Mouse (Mus musculus) forebrain, embryonic 16.5 days (tissue): ENCODE data around the gene Mgea5. TPM values are rescaled to one million over a fixed set of nuclear protein-coding genes. Genes with fewer than 3 reads are reported as not detected.

Source experiments
- ATAC-seq: fragments of 200-750 bp; cut with Nextera tagmentation; 2 replicates; pipeline ENCODE4 v1.8.0; 2017; ENCODE audit warnings: mild to moderate bottlenecking, moderate library complexity
- H3K27ac ChIP-seq: fragments of 300-500 bp; sonication (generic); 2 replicates; pipeline ENCODE4 v1.5.1; 2014; ENCODE audit warnings: low read length, control low read depth
- H3K27me3 ChIP-seq: fragments of 300-500 bp; sonication (generic); replicated peaks from 2 replicates; pipeline ENCODE4 v1.6.1; 2014; ENCODE audit warnings: low read length; ENCODE audit not compliant: control insufficient read depth, insufficient read depth
- H3K36me3 ChIP-seq: fragments of 300-500 bp; sonication (generic); 2 replicates; pipeline ENCODE4 v1.6.1; 2014; ENCODE audit not compliant: control insufficient read depth, insufficient read depth
- H3K4me1 ChIP-seq: fragments of 300-500 bp; sonication (generic); replicated peaks from 2 replicates; pipeline ENCODE4 v1.6.1; 2014; ENCODE audit warnings: low read length; ENCODE audit not compliant: control insufficient read depth, insufficient read depth
- H3K4me2 ChIP-seq: fragments of 300-500 bp; sonication (generic); 2 replicates; pipeline ENCODE4 v1.6.1; 2014; ENCODE audit warnings: mild to moderate bottlenecking, low read length, control low read depth
- H3K4me3 ChIP-seq: fragments of 300-500 bp; sonication (generic); replicated peaks from 2 replicates; pipeline ENCODE4 v1.5.1; 2014; ENCODE audit warnings: mild to moderate bottlenecking, low read length, control low read depth
- H3K9ac ChIP-seq: fragments of 300-500 bp; sonication (generic); replicated peaks from 2 replicates; pipeline ENCODE4 v1.6.1; 2014; ENCODE audit warnings: low read depth, low read length, control low read depth
- H3K9me3 ChIP-seq: fragments of 300-500 bp; sonication (generic); 2 replicates; pipeline ENCODE4 v1.6.1; 2016; ENCODE audit warnings: low read length; ENCODE audit not compliant: control insufficient read depth
- WGBS: fragments of 180-500 bp; shearing (Covaris S2); extraction: QIAGEN DNeasy Blood & Tissue Kit; methylation state at CpG from one replicate; pipeline ENCODE4 v1.1.7; 2014; 5-methylcytosine and 5-hydroxymethylcytosine counted together
- polyA plus RNA-seq: library from polyadenylated mRNA; unstranded; fragments of >200 nt; fragmentation: Nextera tagmentation; extraction: Ambion mirVana; gene quantifications from 2 replicates; pipeline ENCODE4 v1.2.1, GENCODE M21; 2015

The Mgea5 gene
- polyA plus RNA-seq, 1 experiment from 2014 or later, result 90.5 TPM

DNA sequence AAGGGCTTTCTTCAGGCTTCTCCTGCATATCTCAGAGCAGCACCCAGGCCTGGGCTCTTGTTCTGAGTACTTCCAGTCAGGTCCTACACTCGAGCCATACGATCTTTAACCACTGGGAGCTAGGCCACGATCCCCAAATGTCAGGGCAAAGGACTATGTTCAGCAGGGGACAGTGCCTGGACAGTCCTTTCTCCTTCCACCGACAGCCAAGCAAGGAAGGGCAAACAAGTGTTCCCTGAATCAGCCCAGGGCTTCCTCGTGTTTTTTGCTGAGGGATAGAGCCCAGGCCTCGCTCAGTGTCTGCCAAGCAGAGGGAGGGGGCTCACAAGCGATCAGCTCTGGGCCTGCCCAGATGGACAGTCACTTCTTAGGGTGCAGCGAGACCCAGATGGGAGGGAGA lies 53.6 kb downstream of the Mgea5 start:
- 68% methylated on average over 8 of the region's 8 CpGs for WGBS

DNA sequence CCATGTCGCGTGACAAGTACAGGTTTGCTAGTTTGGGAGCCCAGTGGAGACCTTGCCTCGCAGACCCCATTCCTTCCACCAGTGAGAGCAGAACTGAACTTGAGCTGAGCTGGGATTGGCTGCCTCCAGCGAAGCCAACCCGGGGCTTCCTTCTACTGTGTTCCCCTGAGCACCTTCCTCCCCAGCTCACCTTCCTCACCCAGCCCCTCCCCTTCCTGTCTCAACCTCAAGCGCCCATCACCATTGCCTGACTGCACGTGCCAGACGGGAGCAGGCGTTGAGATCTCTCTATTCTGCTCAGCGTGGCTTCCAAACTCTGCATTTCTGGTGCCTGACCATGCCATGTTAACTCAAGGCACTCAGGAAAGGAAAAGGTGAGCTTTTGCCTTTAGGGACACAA lies 56.4 kb downstream of the Mgea5 start:
- Histone ChIP-seq H3K9me3 (no peaks in the 10 kb centered on the region), H3K27me3 (no peaks in the 10 kb centered on the region), H3K4me2 (no peak overlapping the region), H3K4me3 (no peak overlapping the region), H3K27ac (no peak overlapping the region), H3K9ac (no peak overlapping the region), H3K4me1 (no peaks in the 10 kb centered on the region), H3K36me3 (no peaks in the 10 kb centered on the region)
- WGBS, result 75% methylated on average over 10 of the region's 10 CpGs
- no peak for ATAC-seq

More for the DNA sequence above, 53.6 kb downstream of the Mgea5 start:
- no peak overlapping the region for H3K4me3 ChIP-seq
- H3K36me3 ChIP-seq, result no peaks in the 10 kb centered on the region
- H3K4me1 ChIP-seq, result no peaks in the 10 kb centered on the region
- H3K4me2 ChIP-seq, result no peak overlapping the region
- no peaks in the 10 kb centered on the region for H3K9me3 ChIP-seq
- H3K9ac ChIP-seq, result no peak overlapping the region
- no peak overlapping the region for H3K27ac ChIP-seq
- ATAC-seq, result no peak
- H3K27me3 ChIP-seq, result peaks cover 19% of the 10 kb centered on the region

DNA sequence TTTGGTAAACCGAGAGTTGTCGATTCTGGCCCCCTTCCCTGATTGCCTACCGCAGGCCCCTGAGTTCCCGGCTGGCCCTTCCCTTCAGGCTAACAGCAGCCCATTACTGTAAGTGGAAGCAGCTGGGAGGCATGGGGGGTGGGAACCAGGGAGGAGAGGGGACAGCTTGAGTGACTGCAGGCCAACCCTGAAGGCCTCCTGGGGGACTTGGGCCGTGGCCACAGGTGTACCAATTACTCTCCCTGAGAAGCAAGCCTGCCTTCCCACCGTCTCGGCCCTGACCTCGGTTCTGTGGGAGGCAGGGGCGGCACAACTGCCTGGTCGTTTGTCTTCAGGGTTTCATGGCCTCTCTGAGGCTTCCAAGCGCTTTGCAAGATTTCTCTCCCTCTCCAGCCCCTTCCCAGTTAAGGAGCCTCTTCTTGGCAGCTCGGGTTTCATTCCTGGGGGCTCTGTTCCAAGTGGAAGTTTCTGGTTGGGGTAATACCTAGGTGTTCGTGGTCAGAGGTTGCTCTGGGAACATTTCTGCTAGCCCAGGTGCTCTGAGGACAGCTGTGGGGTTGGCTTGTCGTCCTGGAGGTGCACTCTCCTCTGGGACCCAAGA lies 57.9 kb downstream of the Mgea5 start:
- WGBS, result 57% methylated on average over 14 of the region's 14 CpGs
- no peak for ATAC-seq
- H3K4me1 ChIP-seq, result no peaks in the 10 kb centered on the region
- H3K27ac ChIP-seq, result no peak overlapping the region
- no peaks in the 10 kb centered on the region for H3K9me3 ChIP-seq
- H3K4me2 ChIP-seq, result no peak overlapping the region
- H3K36me3 ChIP-seq, result no peaks in the 10 kb centered on the region
- no peak overlapping the region for H3K9ac ChIP-seq
- no peak overlapping the region for H3K4me3 ChIP-seq
- no peaks in the 10 kb centered on the region for H3K27me3 ChIP-seq

DNA sequence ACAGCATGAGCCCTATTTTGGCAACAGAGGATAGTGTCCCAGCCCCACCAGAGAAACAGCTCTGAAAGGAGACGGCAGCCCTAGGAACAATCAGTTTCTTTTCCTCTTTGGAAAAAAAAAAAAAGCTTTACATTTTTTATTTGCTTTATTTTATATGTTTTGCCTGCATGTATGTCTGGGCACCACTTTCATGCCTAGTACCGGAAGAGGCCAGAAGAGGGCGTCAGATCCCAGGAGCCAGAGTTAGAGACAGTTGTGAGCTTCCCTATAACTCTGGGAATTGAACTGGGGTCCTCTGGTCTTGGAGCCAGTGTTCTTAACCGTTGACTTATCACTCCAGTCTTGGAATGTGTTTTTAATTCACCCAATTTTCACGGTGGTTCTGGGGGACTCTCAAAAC lies 61.4 kb downstream of the Mgea5 start:
- Histone ChIP-seq H3K4me3 (no peak overlapping the region), H3K27me3 (no peaks in the 10 kb centered on the region), H3K27ac (no peak overlapping the region), H3K9ac (no peak overlapping the region), H3K4me2 (no peak overlapping the region), H3K4me1 (peaks cover 10% of the 10 kb centered on the region), H3K9me3 (no peaks in the 10 kb centered on the region), H3K36me3 (no peaks in the 10 kb centered on the region)
- WGBS, result 72% methylated on average over 5 of the region's 5 CpGs
- no peak for ATAC-seq

DNA sequence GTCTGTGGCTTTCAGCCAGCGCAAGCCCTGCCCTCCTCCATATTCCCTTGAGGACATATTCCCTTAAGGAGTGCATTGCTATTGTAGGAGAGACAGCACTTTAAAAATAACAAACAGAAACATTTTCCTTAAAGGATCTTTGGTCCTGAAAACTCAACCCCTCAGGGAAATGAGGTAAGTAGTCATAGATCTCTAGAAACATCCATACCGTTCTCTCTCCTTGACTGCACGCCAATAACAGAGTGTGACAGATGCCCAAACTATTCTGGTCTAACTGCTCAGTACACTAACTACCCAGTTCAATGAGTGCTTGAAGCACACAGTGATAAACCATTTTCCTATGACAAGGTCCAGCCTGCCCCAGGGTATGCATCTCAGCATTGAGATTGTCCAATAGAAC lies 65.4 kb downstream of the Mgea5 start:
- ATAC-seq, result peak; percentile 24; the same call in 1 of the 2 replicates
- Histone ChIP-seq H3K9ac (peak overlapping the region; percentile 54), H3K27ac (no peak overlapping the region; the same call in 1 of the 2 replicates), H3K4me2 (peak overlapping the region; percentile 53), H3K27me3 (no peaks in the 10 kb centered on the region), H3K4me3 (no peak overlapping the region; the same call in 1 of the 2 replicates), H3K36me3 (no peaks in the 10 kb centered on the region), H3K9me3 (no peaks in the 10 kb centered on the region), H3K4me1 (peaks cover 15% of the 10 kb centered on the region)
- 64% methylated on average over 3 of the region's 3 CpGs for WGBS

DNA sequence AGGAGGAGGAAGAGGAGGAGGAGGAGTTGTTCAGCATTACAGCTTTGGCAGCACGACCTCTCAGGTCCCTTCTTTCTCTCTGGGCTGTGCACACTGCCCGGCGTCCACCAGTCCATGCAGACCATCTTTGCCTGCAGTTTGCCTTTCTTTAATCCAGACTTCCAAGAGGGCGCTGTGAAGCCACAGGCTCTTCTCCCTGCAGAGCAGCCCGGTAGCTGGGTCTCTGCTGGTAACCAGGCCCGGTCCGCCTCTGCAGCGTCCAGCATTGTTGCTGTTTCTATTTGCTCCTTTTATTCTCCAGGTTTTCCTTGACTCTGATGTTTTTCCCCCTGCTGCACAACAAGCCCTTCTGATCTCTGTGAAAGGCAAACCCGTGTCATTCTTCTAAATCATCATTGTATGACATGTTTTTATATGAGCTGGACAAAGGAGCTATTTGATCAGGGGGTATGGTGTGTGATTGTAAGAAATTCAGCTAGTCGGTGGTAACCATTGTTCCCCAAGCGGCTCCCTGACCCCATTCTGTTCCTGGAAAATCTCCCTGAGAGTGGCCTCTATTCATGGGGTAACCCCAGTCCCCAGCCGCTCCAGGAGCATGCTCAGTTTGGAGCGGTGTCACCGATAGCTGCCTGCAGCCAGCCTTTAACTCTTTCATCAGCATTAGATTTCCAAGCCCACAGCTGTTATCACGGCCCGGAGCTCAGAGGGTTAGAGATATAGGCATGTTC lies 66.0 kb downstream of the Mgea5 start:
- Histone ChIP-seq H3K36me3 (no peaks in the 10 kb centered on the region), H3K9ac (peak overlapping the region; percentile 54), H3K4me3 (peak overlapping the region; percentile 39), H3K4me2 (peak overlapping the region; percentile 53), H3K27me3 (no peaks in the 10 kb centered on the region), H3K27ac (peak overlapping the region; percentile 72), H3K4me1 (peaks cover 15% of the 10 kb centered on the region), H3K9me3 (no peaks in the 10 kb centered on the region)
- WGBS, result 1% methylated on average over 16 of the region's 16 CpGs
- peak; percentile 92 for ATAC-seq

DNA sequence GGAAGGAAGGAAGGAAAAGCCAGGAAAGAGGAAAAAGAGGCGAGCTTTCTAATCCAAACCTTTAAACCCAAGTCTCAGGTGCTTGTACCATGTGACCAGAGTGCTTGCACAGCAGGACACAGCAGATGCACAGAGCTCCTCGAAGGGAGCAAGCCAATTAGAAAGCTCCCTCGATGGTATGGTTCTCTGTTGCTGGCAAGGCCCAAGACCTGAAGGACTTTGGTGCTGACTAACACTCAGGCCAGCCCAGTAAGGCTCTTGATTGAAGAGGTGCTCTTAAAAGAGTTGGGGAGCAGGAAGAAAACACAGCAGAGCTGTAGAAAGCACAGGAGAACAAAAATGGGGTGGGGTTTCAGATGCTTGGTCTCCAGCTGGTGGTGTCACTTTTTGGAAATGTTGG lies 74.9 kb downstream of the Mgea5 start:
- no peaks in the 10 kb centered on the region for H3K9me3 ChIP-seq
- no peaks in the 10 kb centered on the region for H3K4me1 ChIP-seq
- no peak overlapping the region for H3K4me3 ChIP-seq
- H3K27me3 ChIP-seq, result no peaks in the 10 kb centered on the region
- H3K27ac ChIP-seq, result no peak overlapping the region
- H3K4me2 ChIP-seq, result no peak overlapping the region
- 64% methylated on average over 3 of the region's 3 CpGs for WGBS
- ATAC-seq, result no peak
- no peaks in the 10 kb centered on the region for H3K36me3 ChIP-seq
- H3K9ac ChIP-seq, result no peak overlapping the region

Other genes with a start within 250 kb of the Mgea5 start
- gene Poll, start 223.3 kb downstream of the Mgea5 start, polyA plus RNA-seq, result 12.8 and 14.6 TPM in 2 replicates
- 41.4 and 44.0 TPM in 2 replicates for gene Gm17018, start 223.2 kb downstream of the Mgea5 start, polyA plus RNA-seq
- 3.2 and 5.7 TPM in 2 replicates for gene Fbxw4, start 123.5 kb downstream of the Mgea5 start, polyA plus RNA-seq
- gene Fgf8, start 40.9 kb downstream of the Mgea5 start, polyA plus RNA-seq, result 0.31 and 0.43 TPM in 2 replicates
- gene Npm3, start 34.2 kb downstream of the Mgea5 start, polyA plus RNA-seq, result 6.7 and 10.6 TPM in 2 replicates
- gene Kcnip2, start 32.2 kb upstream of the Mgea5 start, polyA plus RNA-seq, result 12.3 and 14.6 TPM in 2 replicates
- gene Armh3, start 214.7 kb upstream of the Mgea5 start, polyA plus RNA-seq, result 23.8 and 25.3 TPM in 2 replicates
- 3.4 and 3.7 TPM in 2 replicates for gene Hps6, start 219.7 kb upstream of the Mgea5 start, polyA plus RNA-seq